Mouse (Mus musculus) spleen, postnatal 36 days (tissue): ENCODE data around the gene Barx1.

ENCODE experiments used
- DNase-seq, 2 experiments: peaks; one replicate each; pipeline ENCODE4 v3.0.0; 2022; ENCODE audit warnings: low spot score in 2 of 2, mixed read lengths in 1 of 2

Gene Barx1

DNA sequence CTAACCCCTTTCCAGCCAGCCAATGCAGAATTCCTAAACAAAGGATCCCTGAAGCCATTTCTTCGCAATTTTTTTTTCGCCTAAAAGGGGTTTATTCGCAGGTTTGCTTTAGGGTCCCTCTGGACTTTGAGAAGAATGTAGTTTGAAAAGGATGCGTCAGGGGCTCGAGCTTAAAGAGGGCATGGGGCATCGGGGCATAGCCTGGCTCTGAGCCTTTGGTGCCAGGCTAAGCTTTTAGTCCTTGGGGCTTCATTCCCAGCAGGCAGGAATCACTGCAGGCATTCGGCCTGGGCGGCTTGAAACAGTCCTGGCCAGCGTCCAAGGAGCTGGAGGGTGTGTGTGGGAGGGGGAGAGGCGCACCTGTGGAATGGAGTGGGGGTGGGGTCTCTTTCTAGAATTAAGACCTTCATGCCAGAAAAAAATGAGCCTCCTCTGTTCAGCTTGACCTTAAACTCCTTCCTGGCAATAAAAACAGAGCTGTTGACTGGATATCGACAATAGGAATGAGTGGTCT lies 2.5 kb upstream of the Barx1 start:
- no peak for DNase-seq

DNA sequence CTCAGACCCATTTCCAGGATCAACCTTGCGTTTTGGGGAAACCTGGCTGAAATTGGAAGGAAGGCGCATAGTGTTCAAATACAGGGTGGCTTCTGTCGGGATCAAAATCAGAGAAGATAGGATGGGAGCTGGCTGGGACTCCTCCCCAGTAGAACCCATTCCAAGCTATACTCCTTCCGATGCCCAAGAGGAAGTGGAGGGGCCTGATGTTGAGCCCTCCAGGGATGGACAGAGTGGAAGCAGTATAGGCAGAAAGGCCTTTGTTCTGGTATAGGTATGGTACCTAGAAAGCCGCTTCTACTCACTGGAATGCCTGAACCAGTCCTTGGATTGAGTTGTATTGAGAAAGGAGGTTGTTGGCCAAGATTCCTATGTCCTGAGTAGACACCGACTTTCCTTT lies 2.1 kb upstream of the Barx1 start:
- DNase-seq: no peak

DNA sequence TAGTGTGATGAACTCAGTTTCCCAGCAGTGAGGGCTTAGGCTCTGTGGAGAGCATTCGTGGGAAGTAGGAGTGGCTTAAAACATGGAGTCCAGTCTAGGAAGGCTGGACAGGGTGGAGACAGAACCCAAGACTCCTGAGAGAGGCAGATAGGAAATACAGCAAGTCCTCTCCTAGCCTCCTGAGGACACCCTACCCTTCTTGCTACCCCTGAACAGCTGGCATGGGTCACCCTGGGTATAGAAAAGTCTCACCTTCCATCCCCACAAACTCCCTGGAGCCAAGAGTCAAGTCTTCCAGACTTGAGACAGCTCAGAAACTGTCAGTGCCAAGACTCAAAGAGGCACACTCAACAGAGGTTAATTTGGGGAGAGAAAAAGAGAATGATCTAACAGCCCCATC lies 1.2 kb upstream of the Barx1 start:
- DNase-seq: no peak

DNA sequence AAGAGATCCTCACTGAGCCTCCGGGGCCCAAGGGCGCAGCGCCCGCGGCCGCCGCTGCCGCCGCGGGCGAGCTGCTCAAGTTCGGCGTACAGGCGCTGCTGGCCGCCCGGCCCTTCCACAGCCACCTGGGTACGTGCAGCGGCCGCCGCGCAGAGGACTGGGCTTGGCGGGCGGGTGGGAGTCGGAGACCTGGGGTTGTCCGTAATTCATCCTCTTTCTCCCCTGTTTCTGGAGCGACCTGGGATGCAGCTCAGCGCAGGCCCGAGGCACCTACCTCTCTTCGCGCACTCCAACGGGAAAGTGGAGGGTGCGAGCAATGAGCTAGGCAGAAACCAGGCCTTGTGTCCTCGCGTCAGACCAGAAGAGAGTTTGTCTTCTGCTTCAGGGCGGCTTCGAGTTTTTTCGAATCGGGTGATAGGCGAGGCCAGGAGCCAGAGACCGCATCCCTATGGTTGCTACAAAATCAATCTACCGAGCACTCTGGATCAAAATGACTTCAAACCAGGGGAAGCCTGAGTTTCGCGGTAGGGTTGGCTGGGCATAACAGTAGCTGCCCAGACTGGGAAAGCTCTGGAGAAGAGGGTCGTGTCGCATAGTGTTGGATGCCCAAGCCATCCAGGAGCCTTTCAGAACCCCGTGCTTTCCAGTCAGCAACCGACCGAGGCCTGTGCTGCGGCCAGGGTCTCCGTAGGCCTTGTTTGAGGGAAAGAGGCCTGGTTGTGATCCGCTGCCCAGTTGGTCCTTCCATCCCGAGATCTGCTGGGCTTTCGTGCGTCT lies 601 bp downstream of the Barx1 start:
- DNase-seq: no peak

DNA sequence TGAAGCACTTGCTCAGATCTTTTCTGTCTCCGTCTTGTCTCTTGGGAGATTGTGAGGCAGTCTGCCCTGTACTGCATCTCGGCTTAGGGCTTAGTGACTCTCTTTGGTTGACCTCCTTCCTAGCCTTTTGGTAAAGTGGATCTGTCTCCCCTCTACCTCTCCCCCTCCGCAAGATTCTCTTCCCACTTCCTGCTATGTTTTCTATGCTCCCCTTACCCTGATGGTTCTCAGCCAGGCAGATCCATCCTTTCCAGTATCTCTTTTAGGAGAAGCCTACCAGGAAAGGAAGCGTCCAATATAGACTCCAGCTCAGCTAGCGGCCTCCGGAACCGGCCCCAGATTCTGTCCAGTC lies 1.2 kb downstream of the Barx1 start:
- no peak for DNase-seq

DNA sequence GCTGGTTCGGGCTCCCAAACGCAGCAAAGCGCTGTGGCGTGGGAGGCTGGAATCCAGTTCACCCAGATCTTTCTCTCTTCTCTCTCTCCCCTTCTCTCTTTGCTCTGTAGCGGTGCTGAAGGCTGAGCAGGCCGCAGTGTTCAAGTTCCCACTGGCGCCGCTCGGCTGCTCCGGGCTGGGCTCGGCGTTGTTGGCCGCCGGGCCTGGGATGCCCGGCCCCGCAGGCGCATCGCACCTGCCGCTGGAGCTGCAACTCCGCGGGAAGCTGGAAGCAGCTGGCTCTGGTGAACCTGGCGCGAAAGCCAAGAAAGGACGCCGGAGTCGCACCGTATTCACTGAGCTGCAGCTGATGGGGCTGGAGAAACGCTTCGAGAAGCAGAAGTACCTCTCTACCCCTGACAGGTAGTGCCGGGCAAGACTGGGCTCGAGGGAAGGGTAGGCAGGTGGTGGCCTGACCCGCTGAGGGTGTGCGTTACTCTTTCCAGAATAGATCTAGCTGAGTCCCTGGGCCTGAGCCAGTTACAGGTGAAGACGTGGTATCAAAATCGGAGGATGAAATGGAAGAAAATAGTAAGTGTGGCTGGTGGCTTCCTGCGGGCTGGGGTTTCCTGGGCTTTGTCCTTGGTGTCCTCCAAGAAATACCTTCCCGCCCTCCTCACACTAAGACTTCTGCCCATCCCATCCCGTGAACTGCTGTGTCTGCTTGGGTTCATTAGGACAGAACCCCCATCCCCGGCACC lies 2.3 kb downstream of the Barx1 start:
- no peak for DNase-seq

DNA sequence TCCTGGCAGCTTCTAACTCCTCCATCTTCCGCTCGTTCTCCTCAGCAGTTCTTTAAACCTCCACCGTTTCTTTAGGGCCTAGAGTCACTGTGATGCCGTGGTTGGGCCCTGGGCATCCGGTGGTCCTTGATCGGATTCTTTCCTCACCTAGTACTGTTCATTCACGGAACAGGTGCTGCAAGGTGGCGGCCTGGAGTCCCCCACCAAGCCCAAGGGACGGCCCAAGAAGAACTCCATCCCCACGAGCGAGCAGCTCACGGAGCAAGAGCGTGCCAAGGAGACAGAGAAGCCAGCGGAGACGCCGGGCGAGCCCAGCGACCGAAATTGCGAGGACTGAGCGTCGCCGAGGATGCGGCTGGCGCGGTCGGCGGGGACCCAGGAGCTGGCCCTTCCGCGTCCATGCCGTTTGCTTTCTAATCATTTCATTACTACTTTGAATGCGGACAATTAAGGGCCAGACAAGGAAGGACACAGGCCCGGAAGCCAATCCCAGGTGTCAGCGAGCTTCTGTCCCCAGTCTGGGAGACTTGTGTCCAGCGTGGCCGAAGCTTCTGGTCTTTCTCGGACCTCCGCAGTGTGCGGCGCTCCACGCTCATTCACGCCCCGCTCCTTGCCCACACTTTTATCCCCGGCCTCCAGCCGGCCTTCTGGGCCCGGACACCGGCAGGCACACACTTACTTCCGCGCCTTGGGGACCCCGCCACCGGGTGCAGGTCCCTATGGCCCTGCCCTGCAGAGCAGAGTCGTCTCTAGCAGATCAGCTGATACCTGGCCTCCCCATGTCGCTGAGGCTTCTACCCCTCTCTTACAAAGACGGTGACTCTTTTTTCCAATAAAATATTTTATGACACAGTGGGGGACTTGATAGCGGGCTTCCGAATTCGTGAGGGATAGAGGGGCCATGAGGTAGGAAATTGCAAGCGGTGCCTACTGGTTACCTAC lies 3.1 kb downstream of the Barx1 start:
- DNase-seq: no peak

DNA sequence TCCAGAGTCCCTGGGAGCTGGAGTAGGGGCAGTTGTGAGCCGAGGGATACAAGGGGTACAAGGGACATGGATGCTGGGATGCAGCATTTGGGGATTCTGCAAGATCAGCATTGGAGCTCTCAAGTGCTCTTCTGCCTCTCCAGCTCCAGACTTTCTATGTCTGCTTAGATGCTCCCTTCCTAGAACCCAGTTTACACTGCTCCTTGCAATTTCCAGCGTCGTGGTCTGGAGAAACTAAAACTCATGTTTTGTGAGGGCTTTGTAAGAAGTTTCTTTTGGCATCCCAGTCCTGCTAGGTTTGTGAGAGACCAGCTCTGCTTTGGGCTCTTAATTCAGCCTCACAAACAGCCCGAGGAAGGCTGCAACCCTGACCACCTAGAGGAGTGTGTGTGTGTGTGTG lies 4.7 kb downstream of the Barx1 start:
- no peak for DNase-seq

DNA sequence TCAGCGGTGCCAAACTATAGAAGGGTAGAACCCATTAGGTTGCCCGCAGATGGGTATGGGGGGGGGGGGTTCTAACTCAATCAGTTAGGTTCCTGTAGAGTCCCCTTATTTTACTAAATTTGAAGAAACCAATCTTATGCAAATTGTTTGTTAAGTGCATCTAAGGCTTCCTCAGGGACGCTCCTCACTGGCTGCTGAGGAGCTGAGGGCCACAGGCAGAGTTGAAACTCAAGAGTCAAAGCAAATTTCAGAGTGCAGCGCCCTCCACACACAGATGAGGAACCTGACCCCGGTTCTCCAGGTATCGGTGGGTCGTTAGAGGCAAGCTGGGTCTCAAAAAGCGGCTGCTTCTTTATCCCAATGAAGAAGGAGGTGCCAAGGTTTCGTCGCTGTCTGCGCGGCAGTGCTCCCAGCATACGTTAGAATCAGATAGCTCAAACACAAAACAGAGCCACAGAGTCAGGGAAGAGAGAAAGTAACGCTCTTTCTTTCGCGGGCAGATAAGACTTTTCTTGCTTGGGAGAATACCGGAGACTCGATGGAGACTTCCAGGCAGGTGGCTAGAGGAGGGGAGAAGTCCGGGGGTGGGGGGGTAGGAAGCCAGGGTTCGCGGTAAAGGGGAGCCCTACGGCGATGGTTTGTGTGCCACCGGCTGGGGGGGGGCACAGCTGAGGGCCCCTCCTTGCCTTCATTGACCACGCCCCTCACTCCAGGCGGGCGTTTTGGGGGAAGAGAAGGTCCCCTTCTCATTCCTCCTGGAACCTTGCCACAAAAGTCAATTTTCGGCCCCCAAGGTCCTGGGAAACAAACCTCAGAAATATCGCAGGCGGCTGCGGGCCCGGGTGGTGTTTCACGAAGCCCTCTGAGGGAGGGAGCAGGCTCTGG lies 5.5 kb downstream of the Barx1 start:
- DNase-seq: no peak

DNA sequence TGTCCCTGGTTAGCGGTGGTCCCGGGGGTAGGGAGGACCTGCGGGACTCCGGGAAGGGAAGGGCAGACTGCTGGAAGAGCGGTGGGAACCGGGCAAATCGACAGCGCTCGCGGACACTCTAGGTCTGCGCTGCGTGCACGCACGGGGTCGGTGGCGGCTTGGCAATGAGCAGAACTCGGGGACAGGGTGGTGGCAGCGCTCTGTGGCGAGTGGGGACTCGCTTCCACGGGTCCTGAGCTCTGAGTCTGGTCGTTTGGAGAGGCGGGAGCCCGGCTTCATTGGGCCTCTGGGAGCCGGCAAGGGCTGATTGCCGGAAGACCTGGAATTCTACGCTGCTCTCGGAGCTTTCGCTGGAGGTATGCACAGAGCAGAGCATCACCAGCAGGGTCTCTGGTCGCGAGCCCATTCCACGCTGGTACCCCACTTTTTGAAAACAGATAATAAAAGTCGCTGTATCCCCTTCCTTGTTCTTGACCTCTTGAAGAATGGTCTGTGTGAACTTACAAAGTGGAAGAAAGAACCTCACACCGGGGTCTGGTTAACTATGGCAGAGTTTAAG lies 6.3 kb downstream of the Barx1 start:
- DNase-seq: no peak

DNA sequence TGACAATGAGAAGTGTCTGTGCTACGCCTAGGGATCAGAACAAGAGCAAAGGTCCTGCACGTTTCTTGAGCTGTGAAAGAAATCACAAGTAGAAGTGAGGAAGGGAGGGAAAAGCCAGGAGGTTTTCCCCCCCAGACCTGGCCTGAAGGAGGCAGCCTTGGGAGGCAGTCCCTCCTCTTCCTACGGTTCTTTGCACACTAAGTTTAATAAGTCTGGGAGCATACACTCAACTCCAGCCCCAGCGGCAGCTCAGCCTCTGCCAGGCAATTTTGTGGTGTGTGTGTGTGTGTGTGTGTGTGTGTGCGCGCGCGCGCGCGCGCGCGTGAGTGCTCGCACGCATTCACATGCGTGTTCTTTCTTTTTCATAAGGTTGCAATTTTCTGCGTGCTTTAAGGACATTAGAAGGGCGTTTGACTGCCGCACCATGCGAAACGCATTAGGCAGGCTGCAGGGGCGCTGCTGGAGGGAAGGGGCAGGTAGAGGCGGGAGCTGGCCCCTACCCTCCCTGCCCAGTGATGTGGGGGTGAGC lies 9.6 kb downstream of the Barx1 start:
- no peak for DNase-seq

DNA sequence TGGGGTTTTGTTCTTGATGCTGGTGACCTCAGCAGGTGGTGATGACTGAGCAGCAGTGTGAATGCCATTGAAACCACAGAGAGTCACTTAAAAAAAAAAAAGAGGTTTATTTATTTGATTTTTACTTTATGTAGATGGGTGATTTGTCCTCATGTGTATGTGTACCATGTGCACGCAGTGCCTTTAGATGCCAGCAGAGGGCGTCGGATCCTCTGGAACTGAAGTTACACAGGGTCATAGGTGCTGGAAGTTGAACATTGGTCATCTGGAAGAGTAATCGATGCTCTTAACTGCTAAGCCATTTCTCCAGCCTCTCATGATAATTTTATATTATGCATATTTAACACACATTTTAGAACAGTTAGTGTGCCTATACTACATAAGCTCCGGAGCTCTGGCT lies 11.8 kb downstream of the Barx1 start:
- no peak for DNase-seq

DNA sequence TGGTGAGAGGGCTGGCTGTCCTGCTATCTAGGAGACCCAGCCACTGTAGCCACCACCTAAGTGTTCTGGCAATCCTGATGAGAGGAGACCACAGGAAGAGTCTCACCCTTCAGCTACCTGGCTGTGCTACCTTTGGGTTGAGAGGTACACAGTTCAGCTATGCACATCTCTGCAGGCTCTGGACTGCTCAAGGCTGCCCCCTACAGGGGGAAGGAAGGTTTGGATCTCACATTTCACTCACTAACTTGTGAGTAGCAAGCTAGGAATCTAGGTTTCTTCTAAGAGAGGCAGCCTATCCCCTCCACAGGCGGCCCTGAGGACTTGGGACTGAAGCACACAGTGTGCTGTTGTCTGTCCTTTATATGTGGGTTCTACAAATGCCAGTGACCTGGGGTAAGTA lies 16.6 kb downstream of the Barx1 start:
- DNase-seq: no peak

DNA sequence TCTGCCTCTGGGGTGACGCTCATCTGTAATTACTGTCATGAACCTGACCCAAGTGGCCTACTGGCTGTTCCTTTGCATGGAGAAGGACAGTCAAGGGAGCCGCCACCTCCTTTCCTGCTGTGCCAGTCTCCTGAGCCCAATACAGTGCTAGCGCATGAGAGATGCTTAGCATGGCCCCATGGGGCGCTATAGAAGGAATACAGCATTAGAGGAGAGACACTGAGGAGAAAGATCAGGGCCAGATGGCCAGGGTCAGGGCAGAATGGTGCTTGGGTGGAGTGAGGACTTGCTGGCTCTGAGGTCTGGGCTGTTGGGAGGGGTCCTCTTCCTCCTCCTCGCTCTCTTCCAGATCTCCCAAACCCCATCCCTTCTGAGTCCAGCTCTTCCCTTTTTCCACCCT lies 23.9 kb downstream of the Barx1 start:
- DNase-seq: no peak

DNA sequence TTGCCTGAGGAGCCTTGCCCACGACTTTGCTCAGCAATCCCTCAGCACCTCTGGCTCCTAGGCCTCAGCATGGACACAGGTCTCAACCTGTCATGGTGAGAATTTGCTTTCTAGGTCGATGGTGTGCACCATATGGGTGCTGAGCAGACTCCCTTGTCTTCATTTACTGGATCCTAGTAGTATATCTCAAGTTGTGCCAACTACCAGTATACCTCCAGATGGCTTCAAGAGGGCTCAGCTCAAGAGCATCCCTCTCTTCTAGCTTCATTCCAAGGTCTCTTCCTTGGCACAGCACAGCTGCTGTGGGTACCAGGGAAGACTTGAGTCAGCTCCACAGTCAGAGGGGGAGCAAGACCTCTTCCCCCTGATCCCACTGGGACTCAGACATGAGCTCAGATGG lies 29.2 kb downstream of the Barx1 start:
- DNase-seq: no peak

DNA sequence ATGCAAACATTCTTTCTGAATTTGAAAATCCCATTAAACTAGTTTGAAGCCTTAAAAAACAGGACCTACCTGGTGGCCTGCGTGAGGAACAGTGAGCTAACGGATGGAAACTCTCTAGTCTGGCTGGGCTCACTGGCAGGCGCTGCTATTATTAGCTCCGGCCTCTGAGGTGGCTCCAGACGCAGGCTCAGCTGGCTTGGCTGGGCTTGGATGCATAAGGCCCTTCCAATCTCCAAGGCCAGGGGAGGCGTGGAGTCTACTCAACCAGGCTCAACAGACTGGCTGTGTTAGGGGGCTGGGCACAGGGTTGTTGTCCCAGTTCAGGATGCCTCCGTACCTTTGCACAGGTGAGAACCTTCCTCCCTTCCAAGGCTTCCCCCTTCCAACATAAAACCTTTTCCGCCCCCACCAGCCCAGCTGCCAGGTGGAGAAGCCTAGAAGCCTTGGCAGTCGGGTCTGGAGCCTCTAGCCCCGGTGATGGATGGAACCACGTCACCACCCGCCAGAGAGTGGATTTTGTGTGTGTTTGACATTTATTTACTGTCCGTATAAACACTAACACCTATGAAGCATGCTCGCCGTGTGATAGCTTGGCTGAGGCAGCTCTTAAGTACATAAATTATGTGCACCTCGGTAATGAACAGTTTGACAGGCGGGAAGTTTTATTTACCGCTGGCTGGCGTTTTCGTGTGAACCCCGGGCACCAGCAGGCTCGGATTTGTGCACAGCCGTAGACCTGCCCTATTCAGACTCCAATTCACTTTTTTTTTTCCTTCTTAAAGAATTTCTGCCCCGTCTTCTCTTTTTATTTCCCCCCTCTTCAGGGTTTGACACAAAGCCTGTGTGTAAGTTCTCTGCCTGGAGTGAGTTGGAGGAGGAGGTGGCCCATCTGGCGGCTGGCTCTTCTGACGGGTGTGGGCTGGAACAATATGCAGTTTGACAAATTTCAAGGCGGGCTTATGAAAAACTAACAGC lies 31.6 kb downstream of the Barx1 start:
- no peak for DNase-seq

DNA sequence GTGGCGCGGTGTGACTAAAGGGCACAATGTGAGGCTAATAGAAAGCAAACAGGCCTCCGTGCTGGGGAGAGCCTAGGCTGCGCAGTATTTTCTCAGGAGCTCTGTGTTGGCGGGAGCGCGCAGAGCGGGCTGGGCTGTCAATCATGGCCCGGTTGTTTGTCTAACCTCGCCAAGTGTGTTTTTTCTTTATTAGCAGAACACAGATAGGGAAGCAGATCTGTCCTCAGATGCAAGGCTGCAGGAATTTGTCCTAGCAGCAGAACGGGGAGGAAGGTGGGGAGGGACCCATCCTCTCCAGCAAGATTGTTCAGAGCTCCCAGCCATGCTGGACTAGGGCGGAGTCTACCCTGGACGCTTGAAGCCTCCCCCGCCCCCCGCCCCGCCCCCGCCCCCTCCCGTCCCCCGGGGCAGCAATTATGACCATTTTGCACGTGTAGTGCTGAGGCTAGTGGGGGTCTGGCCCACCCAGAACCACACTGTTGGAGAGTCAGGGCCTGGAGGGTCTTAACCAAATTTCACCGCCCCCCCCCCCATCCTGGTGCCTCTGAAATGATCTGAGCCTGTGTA lies 43.7 kb downstream of the Barx1 start:
- DNase-seq: no peak

DNA sequence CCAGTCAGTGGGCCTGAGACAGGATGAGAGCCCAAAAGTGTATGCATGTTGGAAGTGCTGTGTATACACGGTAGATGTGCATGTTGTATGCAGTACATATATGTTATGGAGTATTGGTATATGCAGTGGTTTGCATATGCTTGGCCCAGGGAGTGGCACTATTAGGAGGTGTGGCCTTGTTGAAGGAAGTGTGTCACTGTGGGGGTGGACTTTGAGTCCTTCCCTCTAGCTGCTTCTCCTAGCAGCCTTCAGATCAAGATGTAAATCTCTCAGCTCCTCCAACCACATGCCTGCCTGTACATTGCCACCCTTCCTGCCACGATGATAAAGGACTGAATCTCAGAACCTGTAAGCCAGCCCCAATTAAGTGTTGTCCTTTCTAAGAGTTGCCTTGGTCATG lies 49.9 kb downstream of the Barx1 start:
- DNase-seq: no peak

DNA sequence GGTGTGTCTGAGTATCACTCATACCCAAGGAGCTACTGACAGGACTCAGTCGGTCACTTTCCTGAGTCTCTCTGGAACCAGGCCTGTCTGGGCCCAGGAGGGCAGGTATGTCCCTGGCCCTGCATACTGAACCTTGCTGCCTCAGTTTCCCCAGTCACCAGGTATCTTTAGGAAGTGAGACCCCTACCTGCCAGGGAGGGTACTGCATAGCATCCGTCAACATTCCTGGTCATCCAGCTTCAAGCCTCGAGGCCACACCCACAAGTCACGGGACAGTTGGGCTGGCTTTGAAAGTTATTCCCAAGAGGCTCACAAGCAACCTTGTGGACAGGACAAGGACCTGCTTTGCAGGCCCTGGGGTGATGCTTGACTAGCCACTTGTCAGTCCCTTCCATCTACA lies 53.3 kb downstream of the Barx1 start:
- DNase-seq: no peak
